Mouse (Mus musculus) cerebellum, adult 18-20 months (tissue): ENCODE data around the gene Lap3.

ENCODE experiments used
- DNase-seq, 2 experiments: peaks; one replicate each; pipeline ENCODE4 v3.0.0; 2021

The Lap3 gene

GRCm38 (mm10) chr5:45493191-45494092 lies at the start of gene Lap3:
Gene Lap3, plus strand, starts transcription at chr5:45493374.
- DNase-seq: peak; percentile 98 to 99

DNA sequence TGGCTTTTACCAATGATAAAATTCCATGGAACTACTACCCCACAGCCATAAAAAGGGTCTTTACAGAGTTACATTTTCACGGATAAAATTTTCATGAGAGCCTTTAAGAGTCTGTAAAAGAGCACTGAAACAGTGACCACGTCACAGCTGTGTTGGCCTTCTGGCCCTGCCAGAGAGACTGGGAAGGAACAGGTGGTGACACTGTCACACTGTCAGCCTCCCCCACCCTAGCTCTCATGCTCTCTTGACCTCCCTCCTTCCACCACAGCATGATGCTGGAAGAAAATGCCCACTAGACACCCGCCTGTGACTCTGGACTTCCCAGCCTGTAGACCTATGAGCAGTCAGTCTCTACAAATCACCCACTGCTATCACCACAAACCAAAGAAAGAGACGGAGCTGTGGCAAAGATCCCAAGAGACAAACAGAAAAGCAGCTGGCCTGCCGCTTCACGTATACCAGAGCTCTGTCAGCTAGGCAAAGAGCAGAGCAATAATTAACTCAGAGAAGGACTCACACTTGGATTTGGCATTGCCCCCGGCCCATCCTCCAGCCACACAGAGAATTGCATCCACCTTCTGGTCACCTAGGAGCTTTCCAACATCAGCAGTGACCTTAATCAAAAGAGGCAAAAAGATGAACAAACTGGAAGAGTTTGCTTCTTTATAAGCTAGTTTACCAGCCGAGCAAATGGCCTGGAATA lies 48.9 kb upstream of the Lap3 start:
- no peak for DNase-seq

DNA sequence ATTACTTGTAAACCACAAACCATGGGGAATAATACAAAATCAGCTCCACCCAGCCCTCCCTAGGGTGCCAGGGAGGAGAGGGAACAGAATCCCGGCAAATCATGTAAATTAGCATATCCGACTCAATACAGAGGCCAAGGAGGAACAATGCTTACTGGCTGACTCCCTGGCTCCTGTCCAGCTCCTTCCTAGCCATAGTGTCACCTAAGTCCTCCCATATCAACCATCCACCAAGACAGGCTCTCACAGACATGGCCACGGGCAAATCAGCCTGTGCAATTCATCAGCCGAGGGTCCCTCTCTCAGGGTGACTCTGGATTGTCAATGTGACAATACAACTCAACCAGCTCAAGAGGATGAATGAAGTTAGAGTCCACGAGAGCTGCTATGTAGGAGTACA lies 44.5 kb upstream of the Lap3 start:
- DNase-seq: peak; percentile 18 to 29

DNA sequence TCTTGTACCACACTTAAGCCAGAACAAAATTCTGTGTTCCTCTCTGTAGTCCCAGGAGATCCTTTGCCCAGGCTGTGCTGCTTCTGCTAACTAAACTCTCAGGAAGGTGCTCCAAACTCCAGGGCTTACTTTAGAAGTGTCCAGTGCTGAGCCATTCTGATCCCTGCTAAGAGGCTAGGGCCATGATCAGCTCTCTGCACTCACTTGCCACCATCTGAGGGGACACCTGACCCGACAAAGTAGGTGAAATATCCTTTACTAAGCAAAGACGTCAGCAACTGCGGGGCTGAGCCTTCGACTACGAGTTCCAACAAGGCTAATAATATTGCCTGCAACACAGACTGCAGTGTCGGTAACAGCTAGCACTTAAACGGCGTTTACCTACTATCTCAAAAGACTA lies 44.0 kb upstream of the Lap3 start:
- peak in 1 of 2 experiments; percentile 19 for DNase-seq

GRCm38 (mm10) chr5:45449831-45450716 lies 43.1 kb upstream of the Lap3 start, which contains the start of gene Qdpr:
Gene Qdpr, minus strand, starts transcription at chr5:45450236.
- peak; percentile 90 to 96 for DNase-seq

- DNase-seq: no peak
Measured at GRCm38 (mm10) chr5:45453451-45453850, 39.7 kb upstream of the Lap3 start, which contains the start of gene Clrn2. Gene Clrn2, plus strand, starts transcription at chr5:45453751.

- DNase-seq: no peak
Measured at GRCm38 (mm10) chr5:45454456-45454855, 38.7 kb upstream of the Lap3 start.

DNA sequence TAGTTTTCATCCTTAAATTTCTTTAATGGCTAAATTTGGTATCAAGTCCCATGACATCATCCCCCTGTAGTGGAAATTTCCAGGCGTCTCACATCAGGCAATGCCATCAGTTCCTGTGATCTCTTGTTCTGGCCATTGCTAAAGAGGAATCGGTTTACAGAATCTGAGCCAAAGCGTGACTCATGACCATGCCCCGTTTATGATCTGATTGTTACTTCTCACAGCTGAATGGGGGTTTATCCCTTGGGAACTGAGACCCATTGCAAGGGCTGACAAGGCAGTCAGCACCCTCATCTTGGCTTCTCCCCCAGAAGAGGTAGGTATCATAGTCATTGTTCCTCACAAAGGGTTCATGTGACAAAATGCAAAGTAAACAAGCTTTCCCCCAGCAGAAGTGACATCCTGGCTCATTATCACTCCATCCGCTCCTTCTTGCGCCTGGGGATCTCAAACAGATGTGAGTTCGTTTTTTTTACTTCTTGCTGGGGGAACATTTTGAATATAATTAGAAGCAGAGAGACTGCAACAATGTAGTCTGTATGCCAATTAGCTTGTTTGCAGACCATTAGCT lies 20.2 kb upstream of the Lap3 start:
- DNase-seq: no peak

- no peak for DNase-seq
Measured at GRCm38 (mm10) chr5:45473521-45473920, 19.7 kb upstream of the Lap3 start.

GRCm38 (mm10) chr5:45474215-45474614 lies 19.0 kb upstream of the Lap3 start:
- peak; percentile 39 to 54 for DNase-seq

GRCm38 (mm10) chr5:45474758-45475157 lies 18.4 kb upstream of the Lap3 start:
- DNase-seq: no peak

GRCm38 (mm10) chr5:45475771-45476170 lies 17.4 kb upstream of the Lap3 start:
- DNase-seq: no peak

DNA sequence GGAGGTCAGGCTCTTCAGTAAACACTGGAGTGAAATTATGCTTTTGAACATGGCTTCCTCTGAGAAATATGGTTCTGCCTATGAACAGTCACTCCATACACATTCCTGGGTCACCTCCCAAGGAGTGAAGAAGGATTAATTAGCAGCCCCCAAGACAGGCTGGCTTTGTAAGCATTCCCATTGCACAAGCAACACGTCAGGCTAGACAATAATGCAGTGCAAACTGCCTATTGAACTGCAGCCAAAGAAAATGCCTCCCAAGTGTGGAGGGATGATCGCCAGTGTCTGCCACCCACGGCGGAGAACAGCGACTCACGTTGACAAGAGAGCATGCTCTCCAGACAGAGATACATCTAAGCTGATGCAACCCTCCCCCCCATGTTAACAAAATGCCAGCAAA lies 16.9 kb upstream of the Lap3 start:
- no peak for DNase-seq

DNA sequence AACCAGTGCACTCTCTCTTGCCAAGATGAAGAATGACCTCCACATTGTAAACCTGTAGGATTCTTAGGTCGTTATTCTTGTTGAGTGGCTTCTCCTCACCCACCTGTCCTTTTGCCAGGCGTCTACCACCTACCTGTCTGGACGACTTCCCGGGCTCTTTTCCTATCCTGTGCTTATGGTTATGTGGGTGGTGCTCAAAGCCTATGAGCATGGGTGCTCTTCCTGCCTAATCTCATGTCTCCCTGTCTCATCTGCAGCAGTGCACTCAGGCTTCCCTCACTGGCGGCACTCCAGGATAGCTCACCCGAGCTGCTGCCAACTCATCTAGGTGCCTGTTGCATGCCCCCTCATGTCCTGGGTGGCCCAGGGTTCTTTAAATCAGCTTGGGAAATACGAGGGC lies 15.6 kb upstream of the Lap3 start:
- DNase-seq: no peak

DNA sequence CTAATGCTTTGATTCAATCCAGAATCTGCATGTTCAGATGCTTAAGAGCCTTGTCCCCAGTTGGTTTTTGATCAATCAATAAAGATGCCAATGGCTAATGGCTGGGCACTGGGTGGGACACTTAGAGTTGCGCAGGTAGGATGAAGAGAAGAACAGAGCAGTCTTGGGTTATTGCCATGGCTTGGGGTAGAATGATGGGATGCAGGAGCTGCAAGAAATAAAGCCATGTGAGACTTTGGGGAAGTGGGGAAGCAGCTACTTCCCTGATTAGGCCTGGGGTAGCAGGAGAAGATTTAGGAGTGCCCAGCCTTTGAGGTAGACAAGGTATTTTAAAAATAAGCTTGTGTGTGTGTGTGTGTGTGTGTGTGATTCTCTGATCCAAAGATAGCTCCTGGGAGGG lies 13.1 kb upstream of the Lap3 start:
- no peak for DNase-seq

GRCm38 (mm10) chr5:45481125-45481524 lies 12.0 kb upstream of the Lap3 start:
- DNase-seq: no peak

GRCm38 (mm10) chr5:45482607-45483006 lies 10.6 kb upstream of the Lap3 start:
- no peak for DNase-seq

- DNase-seq: no peak
Measured at GRCm38 (mm10) chr5:45483654-45484053, 9.5 kb upstream of the Lap3 start.

DNA sequence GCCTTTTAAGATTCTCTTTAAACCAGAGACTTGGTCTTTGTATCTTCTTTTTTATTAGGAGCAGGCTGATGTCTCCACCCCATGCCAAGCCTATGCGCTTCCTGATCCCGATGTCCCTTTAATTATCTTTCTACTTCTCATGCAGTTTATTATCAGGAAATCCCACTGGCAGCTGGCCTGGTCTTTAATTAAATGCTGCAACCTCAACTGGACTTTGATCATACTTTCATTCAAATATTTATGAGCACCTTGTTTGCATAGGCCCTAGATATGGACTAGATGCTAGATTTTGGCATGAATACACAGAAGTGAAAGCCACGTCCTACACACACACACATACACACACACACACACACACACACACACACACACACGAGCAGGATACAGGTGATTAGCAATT lies 1.4 kb upstream of the Lap3 start:
- no peak for DNase-seq

DNA sequence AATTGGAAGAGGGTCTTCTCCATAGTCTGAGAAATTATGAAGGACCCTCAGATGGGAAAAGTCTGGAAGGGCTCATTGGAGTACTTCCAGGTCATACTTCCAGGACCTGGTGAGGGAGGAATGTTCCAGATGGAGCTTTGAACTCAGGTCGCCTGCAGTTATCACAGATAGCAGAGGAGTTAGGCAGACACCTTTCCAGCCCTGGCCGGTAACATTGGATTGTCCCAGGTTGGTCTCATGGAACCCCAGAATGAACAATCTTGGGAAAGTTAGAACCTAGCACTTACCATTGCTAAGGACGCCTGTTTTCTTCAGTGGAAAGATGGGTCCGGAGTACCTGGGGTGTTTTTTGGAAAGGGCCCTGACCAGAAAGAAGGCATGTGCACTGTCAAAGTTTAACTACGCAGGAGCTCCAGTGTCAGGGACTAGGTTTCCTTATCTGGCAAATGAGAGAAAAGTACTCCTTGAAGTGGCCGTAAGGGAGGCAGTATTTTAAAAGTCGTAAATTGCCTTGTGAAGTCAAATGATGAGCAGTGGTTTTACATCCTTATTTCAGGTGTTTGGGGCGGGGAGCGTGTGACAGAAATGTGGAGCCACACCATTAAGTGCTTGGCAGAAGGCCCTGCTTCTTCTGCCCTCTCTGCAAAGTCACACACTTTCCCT lies 1.1 kb downstream of the Lap3 start:
- no peak for DNase-seq

GRCm38 (mm10) chr5:45495429-45495975 lies 2.3 kb downstream of the Lap3 start:
- DNase-seq: no peak

DNA sequence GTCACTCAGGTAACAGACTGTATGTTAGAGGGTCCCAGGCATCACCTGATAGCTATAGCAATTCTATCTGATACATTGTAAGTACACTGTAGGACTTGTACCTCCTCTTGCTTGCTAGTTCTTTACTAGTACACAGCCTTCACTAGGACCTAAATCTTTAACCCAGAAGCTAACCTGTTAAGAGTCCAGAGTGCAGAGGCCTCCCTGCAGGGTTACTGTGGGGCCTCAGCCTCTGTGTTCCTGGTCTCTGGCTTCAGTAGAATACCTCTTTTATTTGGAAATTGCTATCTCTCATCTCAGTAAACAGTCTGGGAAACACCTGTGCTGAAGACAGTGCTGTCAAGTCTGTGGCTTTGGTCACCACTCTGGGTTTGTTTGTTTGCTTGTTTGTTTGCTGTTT lies 2.9 kb downstream of the Lap3 start:
- no peak for DNase-seq
